Mouse (Mus musculus): Measurements from ENCODE around the gene 5730409E04Rik. TPM values are rescaled to one million over a fixed set of nuclear protein-coding genes. Genes with fewer than 3 reads are reported as not detected.

The 5730409E04Rik gene
- total RNA-seq (2017), result 0.74 TPM in 1 of 2 replicates, not detected in the other

- peak; percentile 18; the same call in 1 of the 2 replicates for ATAC-seq (ENCODE audit: extremely low read depth, insufficient number of reproducible peaks, low FRiP score, poor library complexity, severe bottlenecking)
Measured at GRCm38 (mm10) chr4:126609606-126610181, at the start of gene 5730409E04Rik. Gene 5730409E04Rik, plus strand, starts transcription at chr4:126609818.

- no peak for ATAC-seq (ENCODE audit: extremely low read depth, insufficient number of reproducible peaks, low FRiP score, poor library complexity, severe bottlenecking)
Measured at GRCm38 (mm10) chr4:126563798-126564197, 45.8 kb upstream of the 5730409E04Rik start.

- no peak for ATAC-seq (ENCODE audit: extremely low read depth, insufficient number of reproducible peaks, low FRiP score, poor library complexity, severe bottlenecking)
Measured at GRCm38 (mm10) chr4:126567243-126567642, 42.4 kb upstream of the 5730409E04Rik start.

GRCm38 (mm10) chr4:126569783-126570182 is 39.8 kb upstream of the 5730409E04Rik start:
- ATAC-seq (ENCODE audit: extremely low read depth, insufficient number of reproducible peaks, low FRiP score, poor library complexity, severe bottlenecking), result no peak

- ATAC-seq (ENCODE audit: extremely low read depth, insufficient number of reproducible peaks, low FRiP score, poor library complexity, severe bottlenecking), result no peak
Measured at GRCm38 (mm10) chr4:126576281-126576680, 33.3 kb upstream of the 5730409E04Rik start.

GRCm38 (mm10) chr4:126577920-126578319 is 31.7 kb upstream of the 5730409E04Rik start:
- no peak for ATAC-seq (ENCODE audit: extremely low read depth, insufficient number of reproducible peaks, low FRiP score, poor library complexity, severe bottlenecking)

GRCm38 (mm10) chr4:126579077-126579476 is 30.5 kb upstream of the 5730409E04Rik start:
- no peak for ATAC-seq (ENCODE audit: extremely low read depth, insufficient number of reproducible peaks, low FRiP score, poor library complexity, severe bottlenecking)

GRCm38 (mm10) chr4:126585739-126586138 is 23.9 kb upstream of the 5730409E04Rik start:
- ATAC-seq (ENCODE audit: extremely low read depth, insufficient number of reproducible peaks, low FRiP score, poor library complexity, severe bottlenecking), result no peak

- ATAC-seq (ENCODE audit: extremely low read depth, insufficient number of reproducible peaks, low FRiP score, poor library complexity, severe bottlenecking), result no peak
Measured at GRCm38 (mm10) chr4:126592039-126592438, 17.6 kb upstream of the 5730409E04Rik start.

GRCm38 (mm10) chr4:126599971-126600754 is 9.5 kb upstream of the 5730409E04Rik start:
- ATAC-seq (ENCODE audit: extremely low read depth, insufficient number of reproducible peaks, low FRiP score, poor library complexity, severe bottlenecking), result peak; percentile 49; the same call in 1 of the 2 replicates

- ATAC-seq (ENCODE audit: extremely low read depth, insufficient number of reproducible peaks, low FRiP score, poor library complexity, severe bottlenecking), result no peak
Measured at GRCm38 (mm10) chr4:126601597-126602444, 7.8 kb upstream of the 5730409E04Rik start.

GRCm38 (mm10) chr4:126602445-126602762 is 7.2 kb upstream of the 5730409E04Rik start:
- ATAC-seq (ENCODE audit: extremely low read depth, insufficient number of reproducible peaks, low FRiP score, poor library complexity, severe bottlenecking), result no peak

GRCm38 (mm10) chr4:126604141-126604540 is 5.5 kb upstream of the 5730409E04Rik start:
- no peak for ATAC-seq (ENCODE audit: extremely low read depth, insufficient number of reproducible peaks, low FRiP score, poor library complexity, severe bottlenecking)

- no peak for ATAC-seq (ENCODE audit: extremely low read depth, insufficient number of reproducible peaks, low FRiP score, poor library complexity, severe bottlenecking)
Measured at GRCm38 (mm10) chr4:126605751-126606150, 3.9 kb upstream of the 5730409E04Rik start.

- no peak for ATAC-seq (ENCODE audit: extremely low read depth, insufficient number of reproducible peaks, low FRiP score, poor library complexity, severe bottlenecking)
Measured at GRCm38 (mm10) chr4:126611991-126612390, 2.4 kb downstream of the 5730409E04Rik start.

GRCm38 (mm10) chr4:126616312-126616711 is 6.7 kb downstream of the 5730409E04Rik start:
- no peak for ATAC-seq (ENCODE audit: extremely low read depth, insufficient number of reproducible peaks, low FRiP score, poor library complexity, severe bottlenecking)

- no peak for ATAC-seq (ENCODE audit: extremely low read depth, insufficient number of reproducible peaks, low FRiP score, poor library complexity, severe bottlenecking)
Measured at GRCm38 (mm10) chr4:126619691-126620330, 10.2 kb downstream of the 5730409E04Rik start.

- no peak for ATAC-seq (ENCODE audit: extremely low read depth, insufficient number of reproducible peaks, low FRiP score, poor library complexity, severe bottlenecking)
Measured at GRCm38 (mm10) chr4:126620349-126620874, 10.8 kb downstream of the 5730409E04Rik start.

Data from neutrophil, adult 5-6 weeks (primary cell).